Mouse (Mus musculus): ENCODE measurements around the gene Wfdc15b.

DNA sequence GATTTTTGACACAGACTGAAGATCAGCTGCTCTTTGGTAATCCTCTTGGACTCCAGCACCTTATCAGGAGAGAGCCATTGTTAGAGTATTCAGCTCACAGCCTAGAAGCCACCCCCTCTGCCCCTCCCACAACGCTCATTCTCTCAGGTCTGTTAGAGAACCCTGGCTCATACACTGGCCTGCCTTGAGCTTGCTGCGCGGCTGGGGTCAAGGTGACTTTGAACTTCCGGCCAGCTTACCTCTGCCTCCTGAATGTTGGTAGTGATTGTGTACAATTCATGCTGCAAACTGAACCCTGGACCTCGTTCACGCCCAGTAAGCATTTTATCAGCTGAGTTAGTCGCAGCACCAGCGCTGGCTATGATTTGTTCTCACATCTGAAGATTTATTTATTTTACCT lies 11.2 kb upstream of the Wfdc15b start:
- no peak for TF ChIP-seq CTCF (IDR thresholded peaks at IDR 0.05; ENCODE audit: extremely low read depth, insufficient read depth, low read length)
- TF ChIP-seq POLR2A (IDR thresholded peaks at IDR 0.05; ENCODE audit: extremely low read depth, insufficient read depth, low read length), result no peak
